Comparison of ENCODE assay signal across 8 mouse cellular contexts in genomic region chr12:80885301-80886288, GRCm38 (mm10). TPM values are rescaled to one million over a fixed set of nuclear protein-coding genes. Genes with fewer than 3 reads are reported as not detected.
DNase-seq lines count a peak whose midpoint lies in the region; ATAC-seq lines count a peak whose summit lies in the region.

No protein-coding gene starts in this region.

- H3K27ac ChIP-seq in liver, embryonic 12.5 days: no peak overlapping the region
- no peak overlapping the region for H3K27ac ChIP-seq in midbrain, embryonic 10.5 days (replicated peaks)

- H3K4me3 ChIP-seq in liver, embryonic 12.5 days: peak overlapping the region; percentile 25
- H3K4me3 ChIP-seq in midbrain, embryonic 10.5 days: no peak overlapping the region

- peaks cover 13% of the 10 kb centered on the region for H3K4me1 ChIP-seq in liver, embryonic 12.5 days
- H3K4me1 ChIP-seq in midbrain, embryonic 10.5 days: peaks cover 11% of the 10 kb centered on the region

- H3K36me3 ChIP-seq in liver, embryonic 12.5 days: 0 out of 2 replicates have a peak, but pooled peaks cover 4% of the 10 kb centered on the region
- peaks cover 6% of the 10 kb centered on the region; the same call in 1 of the 2 replicates for H3K36me3 ChIP-seq in midbrain, embryonic 10.5 days

- no peak overlapping the region for H3K9ac ChIP-seq in liver, embryonic 12.5 days

- WGBS in liver, embryonic 12.5 days (ENCODE audit: insufficient replicate concordance): 18% methylated on average over 15 of the region's 15 CpGs
- 60% methylated on average over 15 of the region's 15 CpGs for WGBS in midbrain, embryonic 10.5 days

- ATAC-seq in liver, embryonic 12.5 days: peak; percentile 67; the same call in 1 of the 2 replicates

- peaks cover 8% of the 10 kb centered on the region for H3K9me3 ChIP-seq in liver, embryonic 12.5 days (replicated peaks)
- 0 out of 2 replicates have a peak, but pooled peaks cover 6% of the 10 kb centered on the region for H3K9me3 ChIP-seq in midbrain, embryonic 10.5 days (replicated peaks)

- peak overlapping the region; percentile 61 for H3K4me2 ChIP-seq in liver, embryonic 12.5 days

- peak; percentile 69 for DNase-seq in urinary bladder, postnatal 14 days (ENCODE audit: low spot score)
- no peak for DNase-seq in urinary bladder, postnatal 10 days (ENCODE audit: low spot score)
- DNase-seq in gastrocnemius, adult 18-20 months (ENCODE audit: low spot score): peak; percentile 82
- DNase-seq in induced T-regulatory cell, adult 2 months (ENCODE audit: low read depth): peak; percentile 85
- peak; percentile 53 for DNase-seq in ovary, postnatal 14 days (ENCODE audit: low spot score)
- no peak for DNase-seq in midbrain, embryonic 10.5 days (ENCODE audit: low spot score)
- no peak for DNase-seq in natural killer cell, adult 2 months (ENCODE audit: low spot score in 2 of 2)

- no peaks in the 10 kb centered on the region for H3K27me3 ChIP-seq in liver, embryonic 12.5 days (replicated peaks)
- no peaks in the 10 kb centered on the region for H3K27me3 ChIP-seq in midbrain, embryonic 10.5 days (ENCODE audit: low read depth, poor library complexity, severe bottlenecking)

RNA-seq across cellular contexts. Expression of gene Srsf5, which starts 59.7 kb away (rescaled TPM):
- 10 to 100 TPM; 83.3 to 89.2 TPM for total RNA-seq in gastrocnemius, adult 18-20 months (2021)
- polyA plus RNA-seq in liver, embryonic 12.5 days (2016; fragmentation: Nextera tagmentation; extraction: Ambion mirVana): 357 and 402 TPM in 2 replicates
- 505 and 561 TPM in 2 replicates for polyA plus RNA-seq in midbrain, embryonic 10.5 days (2016; fragmentation: Nextera tagmentation; extraction: Ambion mirVana)

Comparison
In these comparisons a context has a peak if more than half of its experiments do, and no peak if none do; other contexts are left out.
1. DNase-seq: peak in urinary bladder, postnatal 14 days (single experiment), gastrocnemius, adult 18-20 months (single experiment), induced T-regulatory cell, adult 2 months (single experiment) and ovary, postnatal 14 days (single experiment); none in urinary bladder, postnatal 10 days (single experiment), midbrain, embryonic 10.5 days (single experiment) and natural killer cell, adult 2 months (0 of 2).